Mouse (Mus musculus): ENCODE measurements around the gene AC129217.1.
"Not testable (repeated sequence)": the region's sequence is repeated elsewhere in the genome, so short reads cannot be mapped to it uniquely, and the experiment has no call there.

The AC129217.1 gene

GRCm38 (mm10) chr19:8830664-8831063 is 1.1 kb downstream of the AC129217.1 start:
- in situ Hi-C loops (cut with MboI), result no loop called here

DNA sequence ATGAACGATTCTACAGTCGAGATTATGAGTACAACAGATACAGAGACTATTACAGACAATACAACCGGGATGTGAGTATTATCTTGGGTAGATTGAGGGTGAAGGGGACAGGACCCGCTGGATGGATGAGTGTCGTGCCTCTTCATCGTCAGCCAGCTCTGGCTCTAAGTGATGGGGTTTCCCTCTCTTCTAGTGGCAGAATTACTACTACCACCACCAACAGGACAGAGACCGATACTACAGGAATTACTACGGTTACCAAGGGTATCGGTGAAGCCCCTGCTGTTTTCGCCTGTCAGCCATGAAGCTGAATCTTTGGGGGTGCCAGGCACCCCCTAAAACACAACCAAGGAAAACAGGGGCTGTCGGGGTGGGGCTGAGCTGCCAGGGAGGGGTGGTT is 1.7 kb downstream of the AC129217.1 start:
- in situ Hi-C loops (cut with MboI), result no loop called here

GRCm38 (mm10) chr19:8832971-8833370 is 3.4 kb downstream of the AC129217.1 start:
- in situ Hi-C loops (cut with MboI), result no loop called here

GRCm38 (mm10) chr19:8836327-8836726 is 6.8 kb downstream of the AC129217.1 start:
- in situ Hi-C loops (cut with MboI), result not testable (repeated sequence)

DNA sequence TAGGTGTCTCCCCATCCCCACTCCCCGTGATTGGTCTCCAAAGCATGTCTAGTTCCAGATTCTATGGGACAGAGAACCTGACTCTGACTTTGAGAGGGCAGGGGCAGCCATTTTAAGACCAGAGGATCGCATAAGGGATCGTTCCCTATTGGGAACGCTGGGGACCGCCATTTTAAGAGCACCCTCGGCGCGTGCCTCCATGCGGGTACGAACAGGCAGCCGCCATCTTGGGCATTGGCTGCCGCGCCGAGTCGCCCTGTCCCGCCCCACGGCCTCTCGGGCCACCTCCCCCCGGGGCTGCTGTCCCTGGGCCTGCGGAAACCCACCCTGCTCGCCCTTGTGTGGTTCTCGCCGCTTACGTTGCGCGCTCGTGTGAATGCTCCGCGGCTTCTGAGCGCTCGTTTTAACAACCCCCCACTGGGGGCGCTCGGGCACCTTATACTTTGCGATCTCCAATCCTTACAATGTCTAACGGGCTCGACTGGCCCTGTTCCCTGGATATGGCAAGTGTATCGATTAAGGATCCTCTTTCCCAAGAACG is 7.7 kb downstream of the AC129217.1 start, which contains the start of gene Bscl2:
Gene Bscl2, plus strand, starts transcription at position 217 of the 541 bp plus-strand sequence.
- in situ Hi-C loops (cut with MboI), result no loop called here

DNA sequence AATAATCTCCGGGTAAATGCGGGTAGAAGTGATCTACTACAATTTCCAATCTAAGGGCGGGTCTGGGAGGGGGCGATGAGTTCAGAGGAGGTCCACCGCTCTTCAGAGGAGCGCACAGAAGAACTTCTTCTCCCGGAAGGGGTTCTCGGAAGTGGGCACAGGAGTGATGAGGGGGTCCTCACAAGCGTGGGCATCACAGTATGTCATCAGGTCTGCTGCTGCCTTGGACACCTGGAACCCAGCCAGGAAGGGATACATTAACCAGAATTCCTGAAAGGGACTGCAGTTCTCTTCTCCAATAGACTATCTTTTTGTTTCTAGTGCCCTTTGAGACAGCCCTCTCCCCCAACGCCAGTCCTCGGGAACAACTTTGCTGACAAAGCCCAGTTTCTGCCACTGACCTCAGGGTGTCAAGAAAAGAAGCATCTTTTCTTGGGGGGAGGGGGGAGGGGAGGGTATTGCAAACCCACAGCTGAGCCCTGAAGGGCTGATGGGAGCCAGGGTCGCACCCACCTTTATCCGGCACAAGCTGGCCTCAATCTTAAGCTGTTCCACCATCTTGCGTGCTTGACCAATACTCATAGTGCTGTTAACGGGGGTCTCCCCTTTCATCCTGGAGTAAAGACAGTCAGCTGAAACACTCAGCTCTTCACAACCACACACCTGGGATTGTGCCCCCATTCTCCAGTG is 8.6 kb downstream of the AC129217.1 start:
- in situ Hi-C loops (cut with MboI), result no loop called here

DNA sequence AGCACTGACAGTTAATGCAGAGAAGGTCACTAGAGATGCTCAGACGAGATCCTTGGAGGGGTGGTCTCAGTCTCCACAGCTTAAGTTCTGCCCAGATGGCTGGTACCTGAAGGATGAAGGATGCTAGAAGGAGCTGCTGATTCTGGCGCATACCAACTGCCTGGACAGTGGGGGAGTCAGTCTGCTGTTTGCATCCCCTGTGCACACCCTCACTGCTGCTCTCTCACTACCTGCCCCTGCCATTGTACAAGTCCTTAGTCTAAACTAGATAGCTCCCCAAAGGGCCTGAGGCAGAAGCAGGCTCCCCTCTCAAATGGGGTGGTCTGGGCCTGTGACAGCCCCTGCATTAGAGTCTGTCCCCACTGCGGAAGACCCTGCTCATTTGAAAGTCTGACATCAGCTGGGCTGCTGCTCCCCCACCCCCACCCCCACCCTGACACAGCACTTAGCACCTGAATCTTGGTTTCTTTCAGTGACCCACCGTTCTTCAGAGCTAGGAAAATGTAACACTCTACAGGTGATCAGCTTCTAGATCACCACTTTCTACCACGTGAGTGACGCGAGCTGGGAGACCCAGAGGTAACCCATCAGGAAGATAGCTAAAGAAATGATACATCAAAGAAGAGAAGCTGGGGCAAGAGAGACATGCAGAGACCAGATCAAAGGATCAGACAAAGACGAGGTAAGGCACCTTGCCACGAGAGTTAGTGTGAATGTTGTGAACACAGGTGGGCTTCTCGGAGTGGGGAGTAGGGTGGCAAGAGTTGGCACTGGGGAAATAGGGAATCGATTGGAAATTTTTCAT is 9.7 kb downstream of the AC129217.1 start, which contains the start of gene Gng3:
Gene Gng3, minus strand, starts transcription at position 92 of the 805 bp plus-strand sequence.
- in situ Hi-C loops (cut with MboI), result no loop called here

- in situ Hi-C loops (cut with MboI), result no loop called here
Measured at GRCm38 (mm10) chr19:8839908-8840791, 10.6 kb downstream of the AC129217.1 start.

GRCm38 (mm10) chr19:8841012-8841411 is 11.4 kb downstream of the AC129217.1 start:
- in situ Hi-C loops (cut with MboI), result no loop called here

DNA sequence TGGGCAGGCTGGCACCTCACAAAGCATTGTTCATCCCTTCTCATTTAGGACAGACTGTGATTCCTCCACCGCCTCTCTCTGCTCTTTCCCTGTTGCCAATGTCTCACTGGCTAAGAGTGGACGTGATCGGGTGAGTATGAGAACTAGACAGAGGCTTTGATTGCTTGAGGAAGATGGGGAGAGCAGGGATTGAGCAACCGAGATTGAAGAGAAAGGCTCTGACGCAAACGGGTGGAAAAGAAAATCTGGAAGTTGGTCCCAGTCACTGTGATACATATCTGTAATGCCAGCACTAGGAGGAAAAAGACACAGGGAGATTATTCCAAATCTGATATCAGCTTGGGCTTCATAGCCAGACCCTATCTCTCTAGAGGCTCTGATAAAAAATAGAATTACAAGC is 13.4 kb downstream of the AC129217.1 start:
- in situ Hi-C loops (cut with MboI), result no loop called here

GRCm38 (mm10) chr19:8844371-8845129 is 15.0 kb downstream of the AC129217.1 start:
- in situ Hi-C loops (cut with MboI), result no loop called here

GRCm38 (mm10) chr19:8848356-8848755 is 18.8 kb downstream of the AC129217.1 start:
- in situ Hi-C loops (cut with MboI), result no loop called here

- in situ Hi-C loops (cut with MboI), result loop anchor here (5.0 kb wide), 1 partner anchor 262 kb away; no protein-coding TSS in a partner anchor
Measured at GRCm38 (mm10) chr19:8850402-8850901, 20.9 kb downstream of the AC129217.1 start, which contains the start of gene Lrrn4cl. TSS of gene Lrrn4cl (plus strand) at chr19:8850768.

DNA sequence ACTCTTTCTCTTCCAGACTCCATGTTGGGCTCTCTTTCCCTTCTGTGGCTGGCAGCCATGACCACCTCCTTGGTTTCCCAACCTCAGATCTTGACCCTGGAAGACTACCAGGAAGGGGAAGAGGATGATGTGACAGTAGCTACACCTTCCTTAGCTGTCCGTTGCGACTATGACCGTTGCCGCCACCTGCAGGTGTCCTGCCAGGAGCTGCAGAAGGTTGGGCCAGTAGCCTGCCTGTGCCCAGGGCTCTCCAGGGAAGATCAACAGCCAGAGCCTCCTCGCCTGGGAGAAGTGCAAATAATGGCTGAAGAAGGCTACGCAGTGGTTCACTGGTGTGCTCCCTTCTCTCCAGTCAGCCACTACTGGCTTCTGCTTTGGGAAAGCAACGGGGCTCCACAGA is 22.1 kb downstream of the AC129217.1 start:
- in situ Hi-C loops (cut with MboI), result loop anchor here (5.0 kb wide), 1 partner anchor 261 kb away; no protein-coding TSS in a partner anchor

- in situ Hi-C loops (cut with MboI), result loop anchor here (5.0 kb wide), 1 partner anchor 260 kb away; no protein-coding TSS in a partner anchor
Measured at GRCm38 (mm10) chr19:8852236-8852928, 22.8 kb downstream of the AC129217.1 start.

- in situ Hi-C loops (cut with MboI), result loop anchor here (5.0 kb wide), 1 partner anchor 259 kb away; no protein-coding TSS in a partner anchor
Measured at GRCm38 (mm10) chr19:8853117-8853516, 23.5 kb downstream of the AC129217.1 start.

- in situ Hi-C loops (cut with MboI), result no loop called here
Measured at GRCm38 (mm10) chr19:8857689-8858088, 28.1 kb downstream of the AC129217.1 start.

DNA sequence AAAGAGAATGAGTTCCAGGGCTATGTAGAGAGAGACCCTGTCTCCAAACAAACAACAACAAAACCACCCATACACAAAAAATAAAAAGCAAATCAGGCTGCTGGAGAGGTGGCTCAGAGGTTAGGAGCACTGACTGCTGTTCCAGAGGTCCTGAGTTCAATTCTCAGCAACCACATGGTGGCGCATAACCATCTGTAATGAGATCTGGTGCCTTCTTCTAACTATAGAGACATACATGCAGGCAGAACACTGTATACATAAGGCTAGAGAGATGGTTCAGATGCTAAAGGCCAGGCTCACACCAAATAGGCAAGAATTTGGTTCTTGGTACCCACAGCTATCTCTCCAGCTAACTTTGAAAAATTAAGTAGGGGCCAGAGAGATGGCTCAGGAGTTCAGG is 29.4 kb downstream of the AC129217.1 start:
- in situ Hi-C loops (cut with MboI), result no loop called here

DNA sequence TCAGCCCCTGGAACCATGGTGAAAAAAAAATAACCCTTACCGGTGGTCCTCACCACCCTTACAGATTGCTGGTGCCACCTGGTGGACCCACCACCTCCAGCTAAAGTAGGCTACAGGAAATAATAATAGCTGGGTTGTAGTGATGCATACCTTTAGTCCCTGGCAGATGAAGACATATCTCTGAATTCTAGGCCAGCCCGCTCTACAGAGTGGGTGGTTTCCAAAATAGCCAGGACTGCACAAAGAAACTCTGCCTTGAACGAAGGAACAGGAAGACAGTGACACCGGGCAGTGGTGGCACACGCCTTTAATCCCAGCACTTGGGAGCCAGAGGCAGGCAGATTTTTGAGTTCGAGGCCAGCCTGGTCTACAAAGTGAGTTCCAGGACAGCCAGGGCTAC is 34.7 kb downstream of the AC129217.1 start:
- in situ Hi-C loops (cut with MboI), result no loop called here

GRCm38 (mm10) chr19:8870381-8870780 is 40.8 kb downstream of the AC129217.1 start:
- in situ Hi-C loops (cut with MboI), result not testable (repeated sequence)
